Mouse (Mus musculus) forebrain, embryonic 14.5 days (tissue): ENCODE measurements around the gene C1ql2. TPM values are rescaled to one million over a fixed set of nuclear protein-coding genes. Genes with fewer than 3 reads are reported as not detected.

Experiments
- ATAC-seq: fragments of 200-750 bp; cut with Nextera tagmentation; 2 replicates; pipeline ENCODE4 v1.8.0; 2017; ENCODE audit warnings: mild to moderate bottlenecking, moderate library complexity
- DNase-seq: peaks from one replicate; pipeline ENCODE4 v3.0.0-alpha.2; 2015; ENCODE audit warnings: low spot score
- H3K27ac ChIP-seq: fragments of 300-500 bp; sonication (generic); 2 replicates; pipeline ENCODE4 v1.5.1; 2014; ENCODE audit warnings: low read depth, mild to moderate bottlenecking, control low read depth, low read length, moderate library complexity
- H3K27me3 ChIP-seq: fragments of 300-500 bp; sonication (generic); replicated peaks from 2 replicates; pipeline ENCODE4 v1.6.1; 2014; ENCODE audit warnings: low read length, control low read depth, mixed read lengths; ENCODE audit not compliant: control insufficient read depth, insufficient read depth
- H3K36me3 ChIP-seq: fragments of 300-500 bp; sonication (generic); 2 replicates; pipeline ENCODE4 v1.6.1; 2014; ENCODE audit warnings: low read length, control low read depth; ENCODE audit not compliant: control insufficient read depth, insufficient read depth
- H3K4me1 ChIP-seq: fragments of 300-500 bp; sonication (generic); 2 replicates; pipeline ENCODE4 v1.6.1; 2014; ENCODE audit warnings: antibody characterized with exemption, low read length, control low read depth; ENCODE audit not compliant: control insufficient read depth, insufficient read depth
- H3K4me2 ChIP-seq: fragments of 300-500 bp; sonication (generic); 2 replicates; pipeline ENCODE4 v1.6.1; 2014; ENCODE audit warnings: mild to moderate bottlenecking, control low read depth, low read length
- H3K4me3 ChIP-seq: fragments of 300-500 bp; sonication (generic); 2 replicates; pipeline ENCODE4 v1.5.1; 2014; ENCODE audit warnings: low read depth, low read length, control low read depth
- H3K9ac ChIP-seq: fragments of 300-500 bp; sonication (generic); 2 replicates; pipeline ENCODE4 v1.6.1; 2014; ENCODE audit warnings: mild to moderate bottlenecking, low read length, control low read depth, moderate library complexity
- H3K9me3 ChIP-seq: fragments of 300-500 bp; sonication (generic); replicated peaks from 2 replicates; pipeline ENCODE4 v1.6.1; 2016; ENCODE audit warnings: low read length, control low read depth, mixed read lengths; ENCODE audit not compliant: control insufficient read depth
- WGBS: fragments of 180-500 bp; shearing (Covaris S2); extraction: QIAGEN DNeasy Blood & Tissue Kit; methylation state at CpG from one replicate; pipeline ENCODE4 v1.1.7; 2014; 5-methylcytosine and 5-hydroxymethylcytosine counted together
- polyA plus RNA-seq: library from polyadenylated mRNA; unstranded; fragments of >200 nt; fragmentation: Nextera tagmentation; extraction: Ambion mirVana; gene quantifications from 2 replicates; pipeline ENCODE4 v1.2.1, GENCODE M21; 2014

The C1ql2 gene
- 0.52 and 1.1 TPM in 2 replicates for polyA plus RNA-seq

- DNase-seq (peak; percentile 59), ATAC-seq (peak; percentile 79)
- Histone ChIP-seq H3K4me3 (peak within 1 kb of the TSS; percentile 36), H3K4me2 (peak within 1 kb of the TSS; percentile 66), H3K36me3 (no peaks in the 10 kb centered on the region), H3K9me3 (no peaks in the 10 kb centered on the region), H3K27me3 (peaks cover 67% of the 10 kb centered on the region), H3K4me1 (peaks cover 11% of the 10 kb centered on the region), H3K9ac (peak within 1 kb of the TSS; percentile 45; the same call in 1 of the 2 replicates), H3K27ac (no peak within 1 kb of the TSS)
- WGBS = under 1% methylated on average over 65 of the region's 73 CpGs
Measured at GRCm38 (mm10) chr1:120340419-120341171, at the start of gene C1ql2. TSS of gene C1ql2 (plus strand) at chr1:120340582.

- Histone ChIP-seq H3K4me2 (no peak overlapping the region), H3K9ac (no peak overlapping the region), H3K27ac (no peak overlapping the region), H3K4me3 (no peak overlapping the region), H3K27me3 (no peaks in the 10 kb centered on the region), H3K9me3 (no peaks in the 10 kb centered on the region), H3K4me1 (no peaks in the 10 kb centered on the region), H3K36me3 (no peaks in the 10 kb centered on the region)
- no peak for DNase-seq
- no peak for ATAC-seq
- WGBS = 93% methylated on average over 3 of the region's 3 CpGs
Measured at GRCm38 (mm10) chr1:120291709-120292108, 48.7 kb upstream of the C1ql2 start.

GRCm38 (mm10) chr1:120293803-120294202 lies 46.6 kb upstream of the C1ql2 start:
- Histone ChIP-seq H3K4me3 (no peak overlapping the region), H3K4me2 (no peak overlapping the region), H3K4me1 (no peaks in the 10 kb centered on the region), H3K27me3 (no peaks in the 10 kb centered on the region), H3K9me3 (no peaks in the 10 kb centered on the region), H3K36me3 (no peaks in the 10 kb centered on the region), H3K27ac (no peak overlapping the region), H3K9ac (no peak overlapping the region)
- 74% methylated on average over 1 of the region's 1 CpGs for WGBS
- DNase-seq (no peak), ATAC-seq (no peak)

GRCm38 (mm10) chr1:120296936-120297335 lies 43.4 kb upstream of the C1ql2 start:
- 84% methylated on average over 2 of the region's 2 CpGs for WGBS
- no peak overlapping the region for H3K4me2 ChIP-seq
- no peaks in the 10 kb centered on the region for H3K36me3 ChIP-seq
- no peak for DNase-seq
- no peak overlapping the region for H3K9ac ChIP-seq
- no peaks in the 10 kb centered on the region for H3K4me1 ChIP-seq
- no peaks in the 10 kb centered on the region for H3K27me3 ChIP-seq
- no peak overlapping the region for H3K4me3 ChIP-seq
- no peaks in the 10 kb centered on the region for H3K9me3 ChIP-seq
- H3K27ac ChIP-seq = no peak overlapping the region
- no peak for ATAC-seq

- Histone ChIP-seq H3K9me3 (no peaks in the 10 kb centered on the region), H3K27ac (no peak overlapping the region), H3K4me3 (no peak overlapping the region), H3K4me1 (no peaks in the 10 kb centered on the region), H3K36me3 (no peaks in the 10 kb centered on the region), H3K27me3 (no peaks in the 10 kb centered on the region), H3K9ac (no peak overlapping the region), H3K4me2 (no peak overlapping the region)
- DNase-seq = no peak
- no peak for ATAC-seq
- 49% methylated on average over 2 of the region's 2 CpGs for WGBS
Measured at GRCm38 (mm10) chr1:120305801-120306200, 34.6 kb upstream of the C1ql2 start.

GRCm38 (mm10) chr1:120321270-120322021 lies 18.9 kb upstream of the C1ql2 start:
- Histone ChIP-seq H3K9ac (no peak overlapping the region), H3K27me3 (no peaks in the 10 kb centered on the region), H3K36me3 (no peaks in the 10 kb centered on the region), H3K4me1 (no peaks in the 10 kb centered on the region), H3K4me2 (no peak overlapping the region), H3K9me3 (no peaks in the 10 kb centered on the region), H3K27ac (no peak overlapping the region), H3K4me3 (no peak overlapping the region)
- ATAC-seq (peak; percentile 57), DNase-seq (peak; percentile 52)
- 66% methylated on average over 16 of the region's 16 CpGs for WGBS

- no peaks in the 10 kb centered on the region for H3K36me3 ChIP-seq
- H3K27me3 ChIP-seq = no peaks in the 10 kb centered on the region
- no peak for ATAC-seq
- DNase-seq = no peak
- WGBS = 85% methylated on average over 5 of the region's 5 CpGs
- no peak overlapping the region for H3K4me2 ChIP-seq
- no peak overlapping the region for H3K4me3 ChIP-seq
- no peak overlapping the region for H3K9ac ChIP-seq
- no peaks in the 10 kb centered on the region for H3K9me3 ChIP-seq
- no peaks in the 10 kb centered on the region for H3K4me1 ChIP-seq
- no peak overlapping the region for H3K27ac ChIP-seq
Measured at GRCm38 (mm10) chr1:120323131-120323561, 17.2 kb upstream of the C1ql2 start.

GRCm38 (mm10) chr1:120327714-120328113 lies 12.7 kb upstream of the C1ql2 start:
- no peak overlapping the region for H3K9ac ChIP-seq
- 17% methylated on average over 6 of the region's 6 CpGs for WGBS
- no peaks in the 10 kb centered on the region for H3K27me3 ChIP-seq
- H3K4me1 ChIP-seq = no peaks in the 10 kb centered on the region
- no peaks in the 10 kb centered on the region for H3K36me3 ChIP-seq
- H3K27ac ChIP-seq = no peak overlapping the region
- peak; percentile 78 for DNase-seq
- 0 out of 2 replicates have a peak, but pooled peaks have one; percentile 52 for ATAC-seq
- no peak overlapping the region for H3K4me3 ChIP-seq
- no peaks in the 10 kb centered on the region for H3K9me3 ChIP-seq
- H3K4me2 ChIP-seq = no peak overlapping the region

GRCm38 (mm10) chr1:120328212-120328611 lies 12.2 kb upstream of the C1ql2 start:
- H3K9me3 ChIP-seq = no peaks in the 10 kb centered on the region

More at GRCm38 (mm10) chr1:120328212-120328611, 12.2 kb upstream of the C1ql2 start:
- WGBS = 55% methylated on average over 1 of the region's 1 CpGs
- H3K9ac ChIP-seq = no peak overlapping the region
- no peak overlapping the region for H3K4me2 ChIP-seq
- H3K27me3 ChIP-seq = no peaks in the 10 kb centered on the region
- ATAC-seq = no peak
- H3K4me1 ChIP-seq = no peaks in the 10 kb centered on the region
- H3K27ac ChIP-seq = no peak overlapping the region
- H3K4me3 ChIP-seq = no peak overlapping the region
- no peak for DNase-seq
- H3K36me3 ChIP-seq = no peaks in the 10 kb centered on the region
